Mouse (Mus musculus): ENCODE results near the gene Psmb4.

DNA sequence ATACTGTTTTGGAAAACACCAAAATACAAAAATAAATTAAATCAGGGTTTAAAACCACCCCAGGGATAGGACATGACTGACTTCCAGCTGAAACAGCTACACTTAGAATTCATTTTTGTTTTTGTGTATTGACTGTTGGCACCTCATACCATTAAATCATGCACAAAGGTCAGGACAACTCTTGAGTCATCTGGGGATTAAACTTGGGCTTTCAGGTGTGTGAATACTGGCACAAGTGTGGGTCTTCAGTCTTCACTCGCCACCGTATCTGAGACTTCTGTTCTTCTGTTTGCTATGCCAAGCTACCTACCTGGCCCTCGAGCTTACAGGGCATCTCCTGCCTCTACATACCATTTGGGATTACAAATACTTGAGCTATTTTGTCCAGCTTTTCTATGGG lies 4.2 kb downstream of the Psmb4 start:
- TF ChIP-seq CTCF (IDR thresholded peaks at IDR 0.05; ENCODE audit: borderline replicate concordance, extremely low read depth, insufficient read depth, insufficient read length) = no peak
- no peak for TF ChIP-seq POLR2A (IDR thresholded peaks at IDR 0.05; ENCODE audit: borderline replicate concordance, extremely low read depth, insufficient read depth, insufficient read length, poor library complexity, severe bottlenecking)
